Mouse (Mus musculus) spleen, adult 18-20 months (tissue): Measurements from ENCODE around the gene Rap1gap2.

Experiments used
- DNase-seq, 2 experiments: peaks; one replicate each; pipeline ENCODE4 v3.0.0; 2022; ENCODE audit warnings: mixed read lengths in 2 of 2

The Rap1gap2 gene

GRCm38 (mm10) chr11:74610545-74611176 is at the start of gene Rap1gap2:
TSS of gene Rap1gap2 (minus strand) at chr11:74610915.
- DNase-seq, result no peak

- no peak for DNase-seq
Measured at GRCm38 (mm10) chr11:74660336-74660735, 49.6 kb upstream of the Rap1gap2 start.

- DNase-seq, result no peak
Measured at GRCm38 (mm10) chr11:74655941-74656340, 45.2 kb upstream of the Rap1gap2 start.

GRCm38 (mm10) chr11:74653385-74653784 is 42.7 kb upstream of the Rap1gap2 start:
- DNase-seq, result no peak

GRCm38 (mm10) chr11:74652791-74653191 is 42.1 kb upstream of the Rap1gap2 start:
- DNase-seq, result no peak

GRCm38 (mm10) chr11:74650576-74651100 is 39.9 kb upstream of the Rap1gap2 start:
- DNase-seq, result no peak

- DNase-seq, result no peak
Measured at GRCm38 (mm10) chr11:74649647-74650551, 39.2 kb upstream of the Rap1gap2 start.

- DNase-seq, result peak; percentile 95 to 98
Measured at GRCm38 (mm10) chr11:74649095-74649646, 38.5 kb upstream of the Rap1gap2 start, which contains the start of gene Cluh. TSS of gene Cluh (plus strand) at chr11:74649495.

- no peak for DNase-seq
Measured at GRCm38 (mm10) chr11:74648676-74649075, 38.0 kb upstream of the Rap1gap2 start.

- no peak for DNase-seq
Measured at GRCm38 (mm10) chr11:74647966-74648365, 37.3 kb upstream of the Rap1gap2 start.

- no peak for DNase-seq
Measured at GRCm38 (mm10) chr11:74639628-74640027, 28.9 kb upstream of the Rap1gap2 start.

- no peak for DNase-seq
Measured at GRCm38 (mm10) chr11:74638791-74639411, 28.2 kb upstream of the Rap1gap2 start.

GRCm38 (mm10) chr11:74637971-74638790 is 27.5 kb upstream of the Rap1gap2 start:
- DNase-seq, result peak; percentile 33 to 47

- DNase-seq, result no peak
Measured at GRCm38 (mm10) chr11:74637486-74637885, 26.8 kb upstream of the Rap1gap2 start.

- peak in 1 of 2 experiments; percentile 46 for DNase-seq
Measured at GRCm38 (mm10) chr11:74634490-74635275, 24.0 kb upstream of the Rap1gap2 start.

GRCm38 (mm10) chr11:74631880-74632789 is 21.4 kb upstream of the Rap1gap2 start:
- DNase-seq, result no peak

GRCm38 (mm10) chr11:74627481-74627880 is 16.8 kb upstream of the Rap1gap2 start:
- DNase-seq, result no peak

GRCm38 (mm10) chr11:74625333-74625732 is 14.6 kb upstream of the Rap1gap2 start:
- DNase-seq, result no peak

- DNase-seq, result no peak
Measured at GRCm38 (mm10) chr11:74623693-74624092, 13.0 kb upstream of the Rap1gap2 start.
